Mouse (Mus musculus): ENCODE measurements at regions not wholly inside any gene's neighbourhood (a gene's known extent, or its start where the extent isn't known, plus 50 kb on each side); places are given as distances from the start of the nearest gene placed in this dataset.

GRCm38 (mm10) chr4:152744366-152744765 is 266.7 kb upstream of the Kcnab2 start:
- no peak for TF ChIP-seq POLR2A (IDR thresholded peaks at IDR 0.05; ENCODE audit: low read depth, low read length)
- no peak for TF ChIP-seq CTCF (IDR thresholded peaks at IDR 0.05; ENCODE audit: extremely low read depth, insufficient read length, insufficient replicate concordance, low read depth, low read length)
